Mouse (Mus musculus) liver, embryonic 14.5 days (tissue): ENCODE measurements around the gene Ccdc24.

Experiments
- CTCF ChIP-seq: IDR thresholded peaks from 2 replicates; pipeline ENCODE4 v1.5.1; 2016; ENCODE audit warnings: antibody characterized with exemption, low read depth, control low read depth
- EP300 ChIP-seq: IDR thresholded peaks from 2 replicates; pipeline ENCODE4 v1.6.1; 2016; ENCODE audit warnings: antibody characterized with exemption, low read depth

DNA sequence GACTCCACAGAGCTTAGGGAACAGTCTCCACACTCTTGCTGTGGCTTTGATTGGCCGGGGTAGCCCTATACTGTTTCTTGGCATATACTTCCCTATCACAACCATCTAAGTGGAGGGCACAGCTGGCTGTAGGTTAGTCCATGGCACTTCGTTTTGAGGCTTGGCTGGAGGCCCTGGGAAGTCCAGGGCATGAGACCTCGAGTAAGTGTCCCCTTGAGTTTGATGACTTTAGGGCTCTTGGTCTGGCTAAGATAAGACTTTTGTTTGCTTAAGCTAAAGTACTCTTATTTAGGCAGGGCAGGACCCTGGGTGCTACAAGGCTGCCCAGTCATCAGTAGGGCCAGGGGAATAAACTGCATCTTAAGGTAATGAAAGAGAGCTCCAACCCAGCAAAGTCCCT, 25.8 kb upstream of the Ccdc24 start:
- no peak for TF ChIP-seq CTCF
- no peak for TF ChIP-seq EP300
